Mouse (Mus musculus) neural tube, embryonic 10.5 days (tissue): Measurements from ENCODE around the gene Homer2.

Source experiments
- DNase-seq: peaks from one replicate; pipeline ENCODE4 v3.0.0-alpha.2; 2017; ENCODE audit warnings: low spot score; ENCODE audit errors: extremely low spot score

Homer2 gene

GRCm38 (mm10) chr7:81561211-81561610 is 146.1 kb downstream of the Homer2 start:
- DNase-seq = no peak

GRCm38 (mm10) chr7:81560101-81561049 is 147.0 kb downstream of the Homer2 start:
- DNase-seq = no peak

GRCm38 (mm10) chr7:81559231-81559980 is 147.9 kb downstream of the Homer2 start:
- no peak for DNase-seq

- DNase-seq = no peak
These were observed 149.4 kb downstream of the Homer2 start for GRCm38 (mm10) chr7:81557985-81558360.

- DNase-seq = no peak
These were observed 149.9 kb downstream of the Homer2 start for GRCm38 (mm10) chr7:81557252-81557984.

- DNase-seq = no peak
These were observed 150.5 kb downstream of the Homer2 start for GRCm38 (mm10) chr7:81556839-81557238.

GRCm38 (mm10) chr7:81554369-81554768 is 153.0 kb downstream of the Homer2 start:
- DNase-seq = peak; percentile 33

GRCm38 (mm10) chr7:81553589-81553988 is 153.7 kb downstream of the Homer2 start:
- DNase-seq = no peak
